Mouse (Mus musculus) liver, adult (tissue): ENCODE data around the gene Mpv17l.

Experiments used
- GATA4 ChIP-seq: IDR thresholded peaks from 2 replicates; pipeline ENCODE4 v1.6.1; 2014; ENCODE audit warnings: mild to moderate bottlenecking, low read length; ENCODE audit not compliant: insufficient replicate concordance

Mpv17l gene

GRCm38 (mm10) chr16:13992518-13993248 lies 89.7 kb downstream of the Mpv17l start:
- TF ChIP-seq GATA4: no peak

GRCm38 (mm10) chr16:13994076-13994475 lies 91.1 kb downstream of the Mpv17l start:
- TF ChIP-seq GATA4: no peak

- no peak for TF ChIP-seq GATA4
These were observed 91.5 kb downstream of the Mpv17l start for GRCm38 (mm10) chr16:13994502-13994901.
